Mouse (Mus musculus): Measurements from ENCODE around the gene Apaf1. TPM values are rescaled to one million over a fixed set of nuclear protein-coding genes. Genes with fewer than 3 reads are reported as not detected.
A peak's percentile ranks its signal among the peaks of the same experiment; 100 is the strongest.

Apaf1 gene
- total and polyA plus RNA-seq, 3 experiments: 16.0 to 27.3 (median 22.1) TPM

DNA sequence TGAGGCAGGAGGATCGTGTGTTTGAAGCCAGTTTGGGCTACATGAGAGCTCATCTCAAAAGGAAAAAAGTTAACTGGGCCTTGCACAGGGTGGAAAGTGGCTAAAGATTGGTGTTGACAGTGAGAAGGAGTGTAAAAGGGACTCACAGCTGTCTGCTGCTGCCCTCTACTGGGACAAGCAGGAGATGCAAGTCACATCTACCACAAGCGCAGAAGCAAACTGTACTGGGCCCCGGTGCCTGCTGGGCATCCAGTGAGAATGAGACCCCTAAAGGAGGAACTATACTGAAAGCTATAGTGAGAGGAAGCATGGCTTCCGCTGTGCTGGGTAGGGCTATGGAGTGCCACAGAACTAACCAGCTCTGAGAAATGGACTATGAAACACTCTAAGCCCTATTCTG lies 50.2 kb downstream of the Apaf1 start:
- Histone ChIP-seq H3K9me3 (replicated peaks; ENCODE audit: low read length) (no peaks in the 10 kb centered on the region), H3K27me3 (replicated peaks) (no peaks in the 10 kb centered on the region), H3K36me3 (replicated peaks in 1 of 2; ENCODE audit: control insufficient read depth in 1 of 2, insufficient read depth in 1 of 2, low read length in 1 of 2) (peaks cover 18 to 53% of the 10 kb centered on the region in 2 experiments), H3K4me1 (ENCODE audit: control insufficient read depth in 1 of 2, insufficient read depth in 2 of 2) (peaks cover 7 to 45% of the 10 kb centered on the region in 2 experiments), H3K4me3 (replicated peaks in 1 of 3; ENCODE audit: low read depth in 2 of 3, low read length in 2 of 3, poor library complexity in 1 of 3) (no peak overlapping the region), H3K9ac (ENCODE audit: insufficient read depth, low read depth) (no peak overlapping the region), H3K4me2 (ENCODE audit: insufficient read depth, low read depth, poor library complexity, severe bottlenecking) (no peak overlapping the region), H3K27ac (ENCODE audit: insufficient read depth, low read depth) (no peak overlapping the region), H3K79me2 (replicated peaks; ENCODE audit: control insufficient read depth, extremely low read depth, insufficient read depth, poor library complexity, severe bottlenecking) (no peaks in the 10 kb centered on the region)
- DNase-seq (ENCODE audit: extremely low read depth): peak; percentile 81
- in situ Hi-C loops (cut with MboI; ENCODE audit: low pct_ligation_motif_present, low pct_unique_long_range_greater_than_20kb, low sequenced_read_pairs): loop anchor here (5.0 to 10.0 kb wide), 2 partner anchors 228 to 300 kb away; no protein-coding TSS in a partner anchor
- dilution Hi-C loops (cut with MboI; ENCODE audit: extremely low pct_ligation_motif_present, extremely low pct_unique_long_range_greater_than_20kb, low sequenced_read_pairs): no loop called here
- TF ChIP-seq TCF12 (IDR thresholded peaks at IDR 0.05; ENCODE audit: low read depth, low read length) (no peak), MAZ (IDR thresholded peaks at IDR 0.05; ENCODE audit: low read depth, low read length) (no peak), IRF4 (IDR thresholded peaks at IDR 0.05; ENCODE audit: low read depth, low read length) (no peak), RAD21 (IDR thresholded peaks at IDR 0.05; ENCODE audit: low read depth, low read length) (peak; percentile 97), ZC3H11A (IDR thresholded peaks at IDR 0.05; ENCODE audit: low read depth, low read length) (peak; percentile 66), SMC3 (IDR thresholded peaks at IDR 0.05; ENCODE audit: low read depth, low read length) (peak; percentile 88), HCFC1 (IDR thresholded peaks at IDR 0.05; ENCODE audit: low read depth, low read length) (no peak), KAT2A (IDR thresholded peaks at IDR 0.05; ENCODE audit: insufficient replicate concordance, low read length) (no peak), MAX (IDR thresholded peaks at IDR 0.05; ENCODE audit: low read length) (no peak), MXI1 (IDR thresholded peaks at IDR 0.05; ENCODE audit: low read depth, low read length) (no peak), CTCF (conservative IDR thresholded peaks at IDR 0.05 in 1 of 2, IDR thresholded peaks at IDR 0.05 in 1 of 2; ENCODE audit: low read depth in 2 of 2, low read length in 2 of 2) (peak; percentile 85 to 89), POLR2A (IDR thresholded peaks at IDR 0.05; ENCODE audit: low read depth, low read length) (no peak), ZNF384 (IDR thresholded peaks at IDR 0.05; ENCODE audit: low read depth, low read length) (no peak), USF2 (conservative IDR thresholded peaks at IDR 0.05; ENCODE audit: low read depth, low read length) (no peak), ZMIZ1 (IDR thresholded peaks at IDR 0.05; ENCODE audit: low read depth, low read length) (no peak)

DNA sequence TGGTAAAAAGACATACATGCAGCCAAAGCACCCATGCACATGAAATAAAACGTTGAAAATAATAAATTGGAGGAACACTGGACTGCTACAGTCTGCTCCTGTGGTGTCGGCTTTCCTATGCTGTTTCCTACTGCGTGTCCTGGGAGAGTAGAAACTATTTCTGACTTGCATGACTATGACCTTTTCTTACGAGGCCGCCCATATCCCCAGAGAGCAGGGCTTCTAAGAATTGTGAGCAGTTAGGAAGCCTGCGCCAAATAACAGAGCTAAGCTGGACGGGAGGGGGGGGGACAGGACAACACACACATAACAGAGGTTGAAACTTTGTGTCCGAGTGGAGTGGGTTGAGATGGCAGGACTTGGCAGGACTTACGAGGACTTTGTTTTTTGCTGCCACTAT lies 51.4 kb downstream of the Apaf1 start:
- Histone ChIP-seq H3K9ac (ENCODE audit: insufficient read depth, low read depth) (no peak overlapping the region), H3K79me2 (replicated peaks; ENCODE audit: control insufficient read depth, extremely low read depth, insufficient read depth, poor library complexity, severe bottlenecking) (no peaks in the 10 kb centered on the region), H3K4me1 (ENCODE audit: control insufficient read depth in 1 of 2, insufficient read depth in 2 of 2) (peaks cover 7 to 47% of the 10 kb centered on the region in 2 experiments), H3K9me3 (replicated peaks; ENCODE audit: low read length) (no peaks in the 10 kb centered on the region), H3K36me3 (replicated peaks in 1 of 2; ENCODE audit: control insufficient read depth in 1 of 2, insufficient read depth in 1 of 2, low read length in 1 of 2) (peaks cover 11 to 41% of the 10 kb centered on the region in 2 experiments), H3K4me3 (replicated peaks in 1 of 3; ENCODE audit: low read depth in 2 of 3, low read length in 2 of 3, poor library complexity in 1 of 3) (no peak overlapping the region), H3K27ac (ENCODE audit: insufficient read depth, low read depth) (no peak overlapping the region), H3K27me3 (replicated peaks) (no peaks in the 10 kb centered on the region), H3K4me2 (ENCODE audit: insufficient read depth, low read depth, poor library complexity, severe bottlenecking) (no peak overlapping the region)
- DNase-seq (ENCODE audit: extremely low read depth): no peak
- dilution Hi-C loops (cut with MboI; ENCODE audit: extremely low pct_ligation_motif_present, extremely low pct_unique_long_range_greater_than_20kb, low sequenced_read_pairs) (no loop called here), in situ Hi-C loops (cut with MboI; ENCODE audit: low pct_ligation_motif_present, low pct_unique_long_range_greater_than_20kb, low sequenced_read_pairs) (loop anchor here (5.0 to 10.0 kb wide), 2 partner anchors 226 to 299 kb away; no protein-coding TSS in a partner anchor)
- TF ChIP-seq CTCF (conservative IDR thresholded peaks at IDR 0.05 in 1 of 2, IDR thresholded peaks at IDR 0.05 in 1 of 2; ENCODE audit: low read depth in 2 of 2, low read length in 2 of 2): no peak
- TF ChIP-seq NELFE (IDR thresholded peaks at IDR 0.05; ENCODE audit: low read depth, low read length): no peak
- TF ChIP-seq MYC (IDR thresholded peaks at IDR 0.05; ENCODE audit: low read depth, low read length): no peak
- no peak for TF ChIP-seq RAD21 (IDR thresholded peaks at IDR 0.05; ENCODE audit: low read depth, low read length)
- no peak for TF ChIP-seq TBP (conservative IDR thresholded peaks at IDR 0.05; ENCODE audit: low read depth, low read length)
- no peak for TF ChIP-seq SIN3A (IDR thresholded peaks at IDR 0.05; ENCODE audit: low read length)
- TF ChIP-seq NRF1 (IDR thresholded peaks at IDR 0.05; ENCODE audit: low read depth, low read length): no peak
- TF ChIP-seq CHD1 (IDR thresholded peaks at IDR 0.05; ENCODE audit: low read depth, low read length): no peak
